Mouse (Mus musculus): Measurements from ENCODE around the gene Lztr1. TPM values are rescaled to one million over a fixed set of nuclear protein-coding genes. Genes with fewer than 3 reads are reported as not detected.
"Not testable (repeated sequence)": the region's sequence is repeated elsewhere in the genome, so short reads cannot be mapped to it uniquely, and the experiment has no call there.

Lztr1 gene
- polyA plus RNA-seq, 1 experiment from 2014 or later = 49.2 TPM

- Histone ChIP-seq H3K36me3 (peaks cover 31% of the 10 kb centered on the region), H3K27ac (ENCODE audit: poor library complexity, severe bottlenecking) (peak within 1 kb of the TSS; percentile 92), H3K4me3 (peak within 1 kb of the TSS; percentile 70), H3K4me2 (peak within 1 kb of the TSS; percentile 90), H3K9ac (peak within 1 kb of the TSS; percentile 85), H3K9me3 (replicated peaks) (no peaks in the 10 kb centered on the region), H3K4me1 (replicated peaks) (peaks cover 16% of the 10 kb centered on the region), H3K27me3 (replicated peaks) (no peaks in the 10 kb centered on the region)
- WGBS = under 1% methylated on average over 67 of the region's 67 CpGs
- peak; percentile 96 for ATAC-seq (ENCODE audit: insufficient number of reproducible peaks, low FRiP score)
Measured at GRCm38 (mm10) chr16:17530640-17531288, 22.3 kb downstream of the Lztr1 start, which contains the start of gene Thap7. TSS of gene Thap7 (minus strand) at chr16:17531136.

- peaks cover 16% of the 10 kb centered on the region for H3K36me3 ChIP-seq
- H3K9me3 ChIP-seq (replicated peaks) = 0 out of 2 replicates have a peak, but pooled peaks cover 2% of the 10 kb centered on the region
- H3K27ac ChIP-seq (ENCODE audit: poor library complexity, severe bottlenecking) = no peak overlapping the region
- H3K27me3 ChIP-seq (replicated peaks) = no peaks in the 10 kb centered on the region
- H3K4me2 ChIP-seq = no peak overlapping the region
- ATAC-seq (ENCODE audit: insufficient number of reproducible peaks, low FRiP score) = no peak
- WGBS = 40% methylated on average over 4 of the region's 4 CpGs
- no peak overlapping the region for H3K4me3 ChIP-seq
- peaks cover 16% of the 10 kb centered on the region for H3K4me1 ChIP-seq (replicated peaks)
- H3K9ac ChIP-seq = no peak overlapping the region
Measured at GRCm38 (mm10) chr16:17532271-17532670, 23.8 kb downstream of the Lztr1 start.

- H3K4me1 ChIP-seq (replicated peaks) = peaks cover 16% of the 10 kb centered on the region
- H3K4me3 ChIP-seq = no peak overlapping the region
- no peak overlapping the region for H3K27ac ChIP-seq (ENCODE audit: poor library complexity, severe bottlenecking)
- no peak overlapping the region for H3K4me2 ChIP-seq
- H3K27me3 ChIP-seq (replicated peaks) = no peaks in the 10 kb centered on the region
- ATAC-seq (ENCODE audit: insufficient number of reproducible peaks, low FRiP score) = no peak
- 0 out of 2 replicates have a peak, but pooled peaks cover 2% of the 10 kb centered on the region for H3K9me3 ChIP-seq (replicated peaks)
- peaks cover 11% of the 10 kb centered on the region for H3K36me3 ChIP-seq
- no peak overlapping the region for H3K9ac ChIP-seq
- WGBS = 59% methylated on average over 14 of the region's 14 CpGs
Measured at GRCm38 (mm10) chr16:17532676-17533329, 24.3 kb downstream of the Lztr1 start.

- no peak overlapping the region for H3K9ac ChIP-seq
- no peaks in the 10 kb centered on the region for H3K36me3 ChIP-seq
- no peak for ATAC-seq (ENCODE audit: insufficient number of reproducible peaks, low FRiP score)
- WGBS = 80% methylated on average over 3 of the region's 3 CpGs
- H3K4me1 ChIP-seq (replicated peaks) = peaks cover 3% of the 10 kb centered on the region; the same call in 1 of the 2 replicates
- no peak overlapping the region for H3K4me3 ChIP-seq
- peaks cover 14% of the 10 kb centered on the region for H3K27me3 ChIP-seq (replicated peaks)
- 0 out of 2 replicates have a peak, but pooled peaks cover 2% of the 10 kb centered on the region for H3K9me3 ChIP-seq (replicated peaks)
- no peak overlapping the region for H3K27ac ChIP-seq (ENCODE audit: poor library complexity, severe bottlenecking)
- no peak overlapping the region for H3K4me2 ChIP-seq
Measured at GRCm38 (mm10) chr16:17536584-17536983, 28.1 kb downstream of the Lztr1 start.

DNA sequence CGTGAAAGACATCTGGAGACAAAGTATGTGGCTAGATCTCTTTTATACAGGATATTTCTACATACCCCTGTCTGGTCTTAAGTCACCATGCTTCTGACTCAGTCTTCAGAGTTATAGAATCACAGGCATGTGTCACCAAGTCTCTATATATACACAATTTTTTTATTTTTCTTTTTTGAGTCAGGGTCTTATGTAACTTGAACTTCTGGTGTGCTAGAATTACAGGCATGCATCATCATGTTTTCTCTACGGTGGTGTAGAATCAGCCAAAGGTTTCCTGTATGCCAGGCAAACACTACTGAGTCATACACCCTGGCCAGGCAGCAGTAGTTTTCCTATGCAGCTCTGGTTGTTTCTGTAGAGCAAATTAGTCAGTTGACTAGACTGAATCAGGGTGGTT is 34.1 kb downstream of the Lztr1 start:
- H3K27me3 ChIP-seq (replicated peaks) = peaks cover 14% of the 10 kb centered on the region
- no peaks in the 10 kb centered on the region; the same call in 1 of the 2 replicates for H3K9me3 ChIP-seq (replicated peaks)
- no peak overlapping the region for H3K27ac ChIP-seq (ENCODE audit: poor library complexity, severe bottlenecking)
- no peaks in the 10 kb centered on the region for H3K36me3 ChIP-seq
- no peaks in the 10 kb centered on the region for H3K4me1 ChIP-seq (replicated peaks)
- ATAC-seq (ENCODE audit: insufficient number of reproducible peaks, low FRiP score) = no peak
- no peak overlapping the region for H3K9ac ChIP-seq
- no peak overlapping the region for H3K4me2 ChIP-seq
- H3K4me3 ChIP-seq = no peak overlapping the region
- WGBS = 56% methylated on average over 2 of the region's 2 CpGs

- H3K4me3 ChIP-seq = no peak overlapping the region
- WGBS = 65% methylated on average over 7 of the region's 7 CpGs
- no peak overlapping the region for H3K27ac ChIP-seq (ENCODE audit: poor library complexity, severe bottlenecking)
Measured at GRCm38 (mm10) chr16:17552837-17553236, 44.3 kb downstream of the Lztr1 start.

DNA sequence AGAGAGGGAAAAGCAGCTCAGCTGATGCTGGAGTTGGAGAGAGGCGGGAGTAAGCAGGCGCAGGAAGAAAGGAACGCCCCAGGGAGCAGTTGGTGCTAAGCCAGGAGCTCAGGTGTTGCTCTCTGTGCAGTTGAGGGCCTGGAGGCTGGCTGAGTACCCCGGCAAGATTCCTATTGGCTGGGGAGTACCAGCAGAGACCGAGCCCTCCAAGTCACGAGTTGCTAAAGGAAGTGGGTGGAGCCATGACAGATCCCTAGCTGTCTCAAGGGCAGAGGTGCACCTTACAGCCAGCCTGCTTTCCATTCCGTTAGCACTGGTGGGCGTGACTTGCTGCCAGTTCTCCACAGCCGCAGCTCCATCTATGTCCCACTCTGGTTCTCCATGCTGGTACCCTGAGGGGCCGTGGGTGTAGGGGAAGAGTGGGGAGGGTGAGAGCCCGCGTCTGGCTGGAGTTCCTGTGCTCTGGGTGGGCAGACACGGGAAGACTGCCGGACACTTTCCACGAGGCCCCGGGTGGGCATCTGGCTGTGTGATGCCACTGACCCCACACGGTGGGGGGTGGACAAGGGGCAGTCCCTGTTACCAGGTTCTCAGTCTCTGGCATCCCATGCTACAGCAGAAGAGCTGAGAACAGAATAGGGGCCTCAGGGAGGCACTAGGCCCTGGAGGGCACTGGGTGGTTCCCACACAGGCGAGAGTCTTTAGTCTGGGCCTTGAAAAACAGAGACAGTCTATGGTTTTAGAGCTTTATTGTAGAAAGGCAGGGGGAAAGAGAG is 45.6 kb downstream of the Lztr1 start:
- peak overlapping the region; percentile 69 for H3K4me2 ChIP-seq
- H3K9ac ChIP-seq = peak overlapping the region; percentile 53; the same call in 1 of the 2 replicates
- H3K4me3 ChIP-seq = peak overlapping the region; percentile 32
- H3K4me1 ChIP-seq (replicated peaks) = peaks cover 35% of the 10 kb centered on the region
- H3K27ac ChIP-seq (ENCODE audit: poor library complexity, severe bottlenecking) = peak overlapping the region; percentile 92
- 6% methylated on average over 18 of the region's 18 CpGs for WGBS
- H3K36me3 ChIP-seq = no peaks in the 10 kb centered on the region
- H3K9me3 ChIP-seq (replicated peaks) = no peaks in the 10 kb centered on the region
- ATAC-seq (ENCODE audit: insufficient number of reproducible peaks, low FRiP score) = peak; percentile 89
- H3K27me3 ChIP-seq (replicated peaks) = no peaks in the 10 kb centered on the region

More at GRCm38 (mm10) chr16:17552837-17553236, 44.3 kb downstream of the Lztr1 start:
- H3K36me3 ChIP-seq = no peaks in the 10 kb centered on the region
- ATAC-seq (ENCODE audit: insufficient number of reproducible peaks, low FRiP score) = no peak
- no peaks in the 10 kb centered on the region for H3K27me3 ChIP-seq (replicated peaks)
- H3K9ac ChIP-seq = no peak overlapping the region
- H3K9me3 ChIP-seq (replicated peaks) = no peaks in the 10 kb centered on the region
- H3K4me2 ChIP-seq = no peak overlapping the region
- H3K4me1 ChIP-seq (replicated peaks) = peaks cover 24% of the 10 kb centered on the region

DNA sequence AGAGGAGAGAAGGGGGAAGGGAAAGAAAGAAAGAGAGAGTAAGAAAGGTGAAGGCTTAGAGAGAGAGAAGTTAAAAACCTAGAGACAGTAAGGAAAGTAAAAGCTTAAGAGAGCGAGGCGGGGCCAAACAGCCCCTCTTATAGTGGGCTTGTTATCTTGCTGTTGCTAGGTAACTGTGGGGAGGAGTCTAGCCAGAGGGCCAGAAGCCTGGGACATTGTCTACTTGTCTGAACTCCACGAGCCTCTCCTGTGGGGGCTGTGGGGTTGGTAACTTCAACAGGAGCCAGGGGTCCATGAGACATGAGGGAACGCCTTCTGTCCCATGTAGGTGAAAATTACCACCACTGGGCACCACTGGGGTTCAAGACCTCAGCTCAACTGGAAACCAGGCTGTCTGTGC is 46.2 kb downstream of the Lztr1 start:
- peak overlapping the region; percentile 32; the same call in 1 of the 2 replicates for H3K4me3 ChIP-seq
- not testable (repeated sequence) for H3K9me3 ChIP-seq (replicated peaks); H3K27me3 ChIP-seq (replicated peaks); H3K36me3 ChIP-seq; H3K9ac ChIP-seq
- WGBS = 8% methylated on average over 4 of the region's 4 CpGs
- ATAC-seq (ENCODE audit: insufficient number of reproducible peaks, low FRiP score) = peak; percentile 73
- H3K4me2 ChIP-seq = peak overlapping the region; percentile 69
- peak overlapping the region; percentile 92 for H3K27ac ChIP-seq (ENCODE audit: poor library complexity, severe bottlenecking)
- H3K4me1 ChIP-seq (replicated peaks) = peaks cover 41% of the 10 kb centered on the region

DNA sequence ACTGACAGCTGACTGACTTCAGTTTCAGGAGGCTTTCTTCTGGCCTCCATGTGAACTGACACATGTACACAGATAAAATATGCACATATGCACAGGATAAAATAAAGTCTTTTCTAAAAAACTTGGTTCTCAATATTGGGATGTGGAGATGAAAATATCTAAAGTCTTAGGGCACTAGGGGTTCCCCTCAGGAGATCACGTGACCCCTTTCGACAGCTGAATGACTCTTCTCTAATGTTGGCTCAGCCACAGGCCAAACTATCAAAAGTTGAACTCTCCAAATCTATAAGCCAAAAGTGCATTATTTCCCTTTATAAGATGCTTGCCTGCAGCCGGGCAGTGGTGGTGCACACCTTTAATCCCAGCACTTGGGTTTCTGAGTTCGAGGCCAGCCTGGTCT is 47.7 kb downstream of the Lztr1 start:
- 80% methylated on average over 4 of the region's 4 CpGs for WGBS
- no peaks in the 10 kb centered on the region for H3K27me3 ChIP-seq (replicated peaks)
- peaks cover 48% of the 10 kb centered on the region for H3K4me1 ChIP-seq (replicated peaks)
- no peaks in the 10 kb centered on the region for H3K9me3 ChIP-seq (replicated peaks)
- H3K9ac ChIP-seq = no peak overlapping the region
- no peak overlapping the region for H3K4me2 ChIP-seq
- H3K4me3 ChIP-seq = no peak overlapping the region
- no peaks in the 10 kb centered on the region for H3K36me3 ChIP-seq
- H3K27ac ChIP-seq (ENCODE audit: poor library complexity, severe bottlenecking) = no peak overlapping the region
- no peak for ATAC-seq (ENCODE audit: insufficient number of reproducible peaks, low FRiP score)

DNA sequence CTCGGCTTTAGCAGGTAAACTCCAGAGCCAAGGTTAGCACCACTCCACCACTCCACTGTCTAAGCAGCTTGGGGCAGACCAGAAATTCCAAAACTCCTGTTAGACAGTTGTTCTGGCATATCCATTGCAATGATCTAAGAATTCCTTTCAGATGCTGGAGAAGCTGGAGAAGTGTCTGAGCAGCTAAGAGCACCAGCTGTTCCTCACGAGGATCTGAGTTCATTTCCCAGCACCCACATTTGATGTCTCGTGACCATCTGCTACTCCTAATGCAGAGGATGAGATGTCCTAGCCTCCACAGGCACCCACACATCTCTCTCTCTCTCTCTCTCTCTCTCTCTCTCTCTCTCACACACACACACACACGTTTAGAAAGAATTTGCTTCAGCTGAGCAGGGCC is 48.4 kb downstream of the Lztr1 start:
- Histone ChIP-seq H3K4me2 (no peak overlapping the region), H3K27me3 (replicated peaks) (no peaks in the 10 kb centered on the region), H3K27ac (ENCODE audit: poor library complexity, severe bottlenecking) (no peak overlapping the region), H3K36me3 (no peaks in the 10 kb centered on the region), H3K4me1 (replicated peaks) (peaks cover 56% of the 10 kb centered on the region), H3K9ac (no peak overlapping the region), H3K4me3 (no peak overlapping the region), H3K9me3 (replicated peaks) (no peaks in the 10 kb centered on the region)
- no peak for ATAC-seq (ENCODE audit: insufficient number of reproducible peaks, low FRiP score)
- 67% methylated on average over 4 of the region's 4 CpGs for WGBS

Data from heart, embryonic 12.5 days (tissue).